Mouse (Mus musculus): ENCODE results near the gene Bmt2. TPM values are rescaled to one million over a fixed set of nuclear protein-coding genes. Genes with fewer than 3 reads are reported as not detected.

Gene Bmt2
- polyA plus RNA-seq, 1 experiment from 2014 or later: 18.4 TPM

- Histone ChIP-seq H3K4me1 (replicated peaks) (peaks cover 22% of the 10 kb centered on the region), H3K4me3 (no peak overlapping the region), H3K27ac (peak overlapping the region; percentile 50), H3K9me3 (no peaks in the 10 kb centered on the region), H3K27me3 (ENCODE audit: insufficient read depth, poor library complexity, severe bottlenecking) (no peaks in the 10 kb centered on the region), H3K36me3 (0 out of 2 replicates have a peak, but pooled peaks cover 7% of the 10 kb centered on the region)
- WGBS: 43% methylated on average over 5 of the region's 5 CpGs
- no peak for DNase-seq (ENCODE audit: low spot score)
Measured at GRCm38 (mm10) chr6:13609353-13610140, 68.2 kb downstream of the Bmt2 start.

DNA sequence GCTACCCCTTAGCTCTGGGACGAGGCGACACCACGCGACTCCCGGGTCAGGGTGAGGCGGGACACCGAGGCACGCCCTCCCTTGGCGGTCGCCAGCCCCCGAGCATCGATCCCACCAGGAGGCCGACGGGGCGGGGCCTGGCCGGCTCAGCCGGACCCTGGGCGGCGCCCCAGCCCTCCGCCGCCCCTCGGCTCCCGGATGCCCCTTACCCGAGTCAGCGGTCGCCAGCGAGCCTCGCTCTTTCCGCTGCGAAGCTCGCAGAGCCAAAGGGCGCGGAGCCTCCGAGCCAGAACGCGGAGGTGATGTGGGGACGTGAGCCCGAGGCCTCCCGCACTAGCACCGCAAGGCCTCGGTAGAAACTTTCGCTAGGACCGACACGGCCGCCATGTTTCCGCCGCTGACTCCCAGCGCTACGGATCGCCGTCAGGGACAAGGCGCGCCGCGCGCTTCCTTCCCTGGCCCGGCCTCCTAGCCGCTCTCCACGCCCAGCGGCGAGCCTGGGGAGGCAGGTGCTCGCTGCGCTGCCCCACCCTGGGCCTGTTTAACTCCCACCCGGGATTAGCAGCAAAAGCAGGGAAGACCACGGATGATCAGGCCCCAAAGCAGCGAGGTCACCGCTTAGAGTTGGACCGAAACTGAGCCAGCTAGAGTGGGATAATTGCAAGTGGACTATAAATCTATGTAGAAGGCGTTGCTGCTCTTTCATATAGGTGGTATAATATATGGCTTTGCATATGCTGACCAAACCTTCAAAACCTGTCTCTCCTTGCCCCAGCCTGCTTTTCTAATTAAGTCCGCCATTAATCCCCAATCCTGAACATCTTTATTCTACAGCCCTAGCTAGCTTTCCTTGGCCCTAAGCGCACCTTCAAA, 69.9 kb downstream of the Bmt2 start, which contains the start of gene Tmem168:
Tmem168 (minus strand) TSS at position 480 of the 873 bp plus-strand sequence.
- Histone ChIP-seq H3K27ac (peak within 1 kb of the TSS; percentile 99), H3K4me1 (replicated peaks) (peaks cover 22% of the 10 kb centered on the region), H3K36me3 (peaks cover 17% of the 10 kb centered on the region), H3K9me3 (no peaks in the 10 kb centered on the region), H3K4me3 (peak within 1 kb of the TSS; percentile 79), H3K27me3 (ENCODE audit: insufficient read depth, poor library complexity, severe bottlenecking) (no peaks in the 10 kb centered on the region)
- WGBS: 2% methylated on average over 71 of the region's 71 CpGs
- peak; percentile 92 for DNase-seq (ENCODE audit: low spot score)

GRCm38 (mm10) chr6:13606921-13607620, 70.7 kb downstream of the Bmt2 start:
- no peaks in the 10 kb centered on the region for H3K9me3 ChIP-seq
- peak overlapping the region; percentile 99 for H3K27ac ChIP-seq
- H3K36me3 ChIP-seq: peaks cover 25% of the 10 kb centered on the region
- peaks cover 22% of the 10 kb centered on the region for H3K4me1 ChIP-seq (replicated peaks)
- WGBS: 14% methylated on average over 15 of the region's 15 CpGs
- no peak for DNase-seq (ENCODE audit: low spot score)
- no peaks in the 10 kb centered on the region for H3K27me3 ChIP-seq (ENCODE audit: insufficient read depth, poor library complexity, severe bottlenecking)
- peak overlapping the region; percentile 79 for H3K4me3 ChIP-seq

- Histone ChIP-seq H3K27me3 (ENCODE audit: insufficient read depth, poor library complexity, severe bottlenecking) (no peaks in the 10 kb centered on the region), H3K9me3 (no peaks in the 10 kb centered on the region), H3K4me3 (peak overlapping the region; percentile 79), H3K36me3 (peaks cover 32% of the 10 kb centered on the region), H3K27ac (no peak overlapping the region), H3K4me1 (replicated peaks) (peaks cover 22% of the 10 kb centered on the region)
- DNase-seq (ENCODE audit: low spot score): no peak
- 82% methylated on average over 4 of the region's 4 CpGs for WGBS
Measured at GRCm38 (mm10) chr6:13606394-13606793, 71.4 kb downstream of the Bmt2 start.

DNA sequence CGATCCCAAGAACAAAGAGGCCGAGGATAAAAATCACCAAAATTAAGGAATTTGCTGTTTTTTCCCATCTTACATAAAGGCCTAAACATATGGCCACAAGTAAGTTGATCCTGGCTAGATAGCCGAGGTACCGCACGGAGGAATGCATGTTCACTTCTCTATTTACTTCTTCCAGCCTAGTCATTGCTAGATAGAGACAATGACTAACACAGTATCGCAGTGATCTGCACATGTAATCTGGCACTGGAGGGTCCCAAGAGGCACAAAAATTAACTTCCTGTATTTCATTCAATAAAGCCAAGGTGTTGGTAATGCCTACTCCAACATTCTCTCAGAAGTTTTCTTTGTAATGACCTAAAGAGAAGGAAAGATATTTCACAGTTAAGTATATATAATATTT, 74.6 kb downstream of the Bmt2 start:
- no peaks in the 10 kb centered on the region for H3K27me3 ChIP-seq (ENCODE audit: insufficient read depth, poor library complexity, severe bottlenecking)
- H3K9me3 ChIP-seq: no peaks in the 10 kb centered on the region
- H3K36me3 ChIP-seq: peaks cover 32% of the 10 kb centered on the region
- H3K4me3 ChIP-seq: no peak overlapping the region
- peaks cover 12% of the 10 kb centered on the region for H3K4me1 ChIP-seq (replicated peaks)
- 92% methylated on average over 6 of the region's 6 CpGs for WGBS
- no peak for DNase-seq (ENCODE audit: low spot score)
- H3K27ac ChIP-seq: no peak overlapping the region

DNA sequence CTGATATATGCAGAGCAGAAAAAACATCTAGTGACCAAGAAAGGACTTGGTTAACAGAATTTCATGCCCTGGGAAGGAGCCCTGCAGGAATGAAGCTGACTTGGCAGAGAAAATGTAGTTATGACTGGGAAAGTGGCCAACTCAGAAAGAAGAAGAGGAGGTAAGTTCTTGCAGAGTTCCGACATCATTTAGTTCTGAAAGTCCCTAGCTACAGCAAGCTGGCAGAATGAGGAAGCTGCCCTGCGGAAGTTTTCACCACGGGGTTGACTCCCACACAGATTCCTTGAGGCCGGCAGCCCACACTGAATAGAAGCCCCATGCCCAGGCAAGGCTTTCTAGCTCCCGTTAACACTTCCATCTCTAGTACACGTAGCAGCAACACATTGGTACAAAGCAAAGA, 76.2 kb downstream of the Bmt2 start:
- DNase-seq (ENCODE audit: low spot score): no peak
- no peak overlapping the region for H3K27ac ChIP-seq
- peaks cover 4% of the 10 kb centered on the region for H3K4me1 ChIP-seq (replicated peaks)
- H3K4me3 ChIP-seq: no peak overlapping the region
- no peaks in the 10 kb centered on the region for H3K9me3 ChIP-seq
- no peaks in the 10 kb centered on the region for H3K27me3 ChIP-seq (ENCODE audit: insufficient read depth, poor library complexity, severe bottlenecking)
- H3K36me3 ChIP-seq: peaks cover 42% of the 10 kb centered on the region
- 79% methylated on average over 6 of the region's 6 CpGs for WGBS

DNA sequence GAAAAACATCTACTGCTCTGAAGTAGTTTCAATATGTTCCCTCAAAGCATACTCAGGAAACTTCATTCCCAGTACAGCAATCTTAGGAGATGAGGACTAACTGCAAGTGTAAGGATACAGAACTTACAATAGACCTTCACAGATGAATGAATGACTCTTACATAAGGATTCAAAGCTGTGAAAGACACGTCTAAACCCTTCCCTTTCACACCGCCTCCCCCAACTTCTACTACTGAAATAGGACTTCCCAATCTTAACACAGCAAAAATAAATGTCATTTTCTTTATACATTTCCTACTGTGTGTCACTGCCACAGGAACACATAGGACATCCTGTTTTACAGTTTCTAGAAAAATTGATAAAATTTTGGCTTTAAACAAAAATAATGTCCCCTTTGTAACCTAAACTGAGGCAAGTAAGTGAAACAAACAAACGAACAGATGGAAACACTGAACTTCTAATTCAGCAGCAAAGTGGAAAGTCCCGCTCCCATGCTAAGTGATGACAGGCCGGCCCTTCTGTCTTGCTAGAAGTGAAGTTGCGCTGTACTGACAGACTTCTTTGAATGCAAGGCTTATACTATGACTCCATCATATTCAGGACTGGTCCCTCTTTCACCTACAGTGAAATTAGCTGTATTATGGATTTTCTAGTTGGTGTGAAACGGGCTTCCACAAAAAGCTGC, 79.4 kb downstream of the Bmt2 start:
- Histone ChIP-seq H3K27me3 (ENCODE audit: insufficient read depth, poor library complexity, severe bottlenecking) (no peaks in the 10 kb centered on the region), H3K27ac (no peak overlapping the region), H3K4me3 (no peak overlapping the region), H3K9me3 (no peaks in the 10 kb centered on the region), H3K4me1 (replicated peaks) (no peaks in the 10 kb centered on the region), H3K36me3 (peaks cover 46% of the 10 kb centered on the region)
- DNase-seq (ENCODE audit: low spot score): no peak
- WGBS: 84% methylated on average over 7 of the region's 7 CpGs

GRCm38 (mm10) chr6:13592729-13593345, 84.9 kb downstream of the Bmt2 start:
- H3K27ac ChIP-seq: no peak overlapping the region
- H3K9me3 ChIP-seq: no peaks in the 10 kb centered on the region
- H3K4me1 ChIP-seq (replicated peaks): no peaks in the 10 kb centered on the region
- H3K4me3 ChIP-seq: no peak overlapping the region
- 74% methylated on average over 4 of the region's 4 CpGs for WGBS
- H3K36me3 ChIP-seq: peaks cover 76% of the 10 kb centered on the region
- no peak for DNase-seq (ENCODE audit: low spot score)
- H3K27me3 ChIP-seq (ENCODE audit: insufficient read depth, poor library complexity, severe bottlenecking): no peaks in the 10 kb centered on the region

GRCm38 (mm10) chr6:13586560-13586959, 91.2 kb downstream of the Bmt2 start:
- Histone ChIP-seq H3K4me3 (no peak overlapping the region), H3K27ac (no peak overlapping the region), H3K4me1 (replicated peaks) (no peaks in the 10 kb centered on the region), H3K27me3 (ENCODE audit: insufficient read depth, poor library complexity, severe bottlenecking) (no peaks in the 10 kb centered on the region), H3K36me3 (peaks cover 73% of the 10 kb centered on the region), H3K9me3 (no peaks in the 10 kb centered on the region)
- WGBS: 65% methylated on average over 2 of the region's 2 CpGs
- no peak for DNase-seq (ENCODE audit: low spot score)

- Histone ChIP-seq H3K27ac (no peak overlapping the region), H3K4me1 (replicated peaks) (no peaks in the 10 kb centered on the region), H3K27me3 (ENCODE audit: insufficient read depth, poor library complexity, severe bottlenecking) (no peaks in the 10 kb centered on the region), H3K9me3 (no peaks in the 10 kb centered on the region), H3K4me3 (no peak overlapping the region), H3K36me3 (peaks cover 73% of the 10 kb centered on the region)
- 88% methylated on average over 8 of the region's 8 CpGs for WGBS
- DNase-seq (ENCODE audit: low spot score): no peak
Measured at GRCm38 (mm10) chr6:13586154-13586553, 91.6 kb downstream of the Bmt2 start.

GRCm38 (mm10) chr6:13584788-13585187, 93.0 kb downstream of the Bmt2 start:
- 88% methylated on average over 6 of the region's 6 CpGs for WGBS
- Histone ChIP-seq H3K27ac (no peak overlapping the region), H3K4me1 (replicated peaks) (no peaks in the 10 kb centered on the region), H3K4me3 (no peak overlapping the region), H3K36me3 (peaks cover 66% of the 10 kb centered on the region), H3K27me3 (ENCODE audit: insufficient read depth, poor library complexity, severe bottlenecking) (no peaks in the 10 kb centered on the region), H3K9me3 (no peaks in the 10 kb centered on the region)
- DNase-seq (ENCODE audit: low spot score): no peak

DNA sequence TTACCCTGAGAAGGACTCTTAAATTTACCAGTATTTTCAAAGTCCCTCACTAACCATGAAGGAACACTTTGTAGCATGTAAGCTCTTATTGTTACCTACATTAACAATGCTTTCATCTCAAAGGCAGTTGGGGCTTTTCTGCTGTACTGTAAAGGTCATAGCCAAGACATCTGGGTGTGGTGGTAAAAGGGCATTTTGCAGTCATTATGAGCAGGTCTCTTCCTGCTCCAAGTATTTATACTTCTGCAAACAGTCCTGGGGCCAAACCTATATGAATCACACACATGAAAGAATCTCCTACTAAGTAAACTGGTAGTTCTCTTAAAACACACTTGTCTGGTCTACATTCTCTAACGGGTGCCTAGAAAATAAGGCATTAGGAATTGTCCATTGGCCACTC, 95.7 kb downstream of the Bmt2 start:
- H3K36me3 ChIP-seq: peaks cover 71% of the 10 kb centered on the region

More for the DNA sequence above, 95.7 kb downstream of the Bmt2 start:
- no peaks in the 10 kb centered on the region for H3K27me3 ChIP-seq (ENCODE audit: insufficient read depth, poor library complexity, severe bottlenecking)
- H3K9me3 ChIP-seq: no peaks in the 10 kb centered on the region
- no peak overlapping the region for H3K27ac ChIP-seq
- H3K4me3 ChIP-seq: no peak overlapping the region
- WGBS: 96% methylated on average over 1 of the region's 1 CpGs
- H3K4me1 ChIP-seq (replicated peaks): no peaks in the 10 kb centered on the region
- DNase-seq (ENCODE audit: low spot score): no peak

All from hindbrain, embryonic 10.5 days (tissue).